Mouse (Mus musculus) neutrophil, adult 5-6 weeks (primary cell): ENCODE data around the gene Psme1. TPM values are rescaled to one million over a fixed set of nuclear protein-coding genes. Genes with fewer than 3 reads are reported as not detected.

Experiments used
- ATAC-seq: fragments of 151-379, 151-347 bp; 2 replicates; pipeline ENCODE4 v1.8.0; 2017; ENCODE audit warnings: mild to moderate bottlenecking, moderate TSS enrichment; ENCODE audit not compliant: insufficient number of reproducible peaks, poor library complexity, low FRiP score, severe bottlenecking; ENCODE audit errors: extremely low read depth
- total RNA-seq: library from RNA; stranded (forward); fragments of 200-1000 nt; gene quantifications from 2 replicates; pipeline ENCODE4 v1.2.3, GENCODE M21; 2017

Psme1 gene
- total RNA-seq, 1 experiment from 2014 or later, result 254 TPM

- peak; percentile 73 for ATAC-seq
Measured at GRCm38 (mm10) chr14:55591331-55591891, 13.5 kb downstream of the Psme1 start, which contains the start of gene Rnf31. Gene Rnf31 (plus strand): TSS chr14:55591708.

GRCm38 (mm10) chr14:55592226-55592625, 14.3 kb downstream of the Psme1 start:
- no peak for ATAC-seq

- no peak for ATAC-seq
Measured at GRCm38 (mm10) chr14:55596036-55596690, 18.2 kb downstream of the Psme1 start.

- no peak for ATAC-seq
Measured at GRCm38 (mm10) chr14:55598521-55599390, 20.8 kb downstream of the Psme1 start.

- no peak for ATAC-seq
Measured at GRCm38 (mm10) chr14:55603271-55603632, 25.3 kb downstream of the Psme1 start, which contains the start of gene Irf9. Gene Irf9 (plus strand): TSS chr14:55603571.

- peak; percentile 90 for ATAC-seq
Measured at GRCm38 (mm10) chr14:55603633-55604576, 26.0 kb downstream of the Psme1 start.

GRCm38 (mm10) chr14:55604823-55605222, 26.9 kb downstream of the Psme1 start:
- no peak for ATAC-seq

GRCm38 (mm10) chr14:55605743-55606459, 28.0 kb downstream of the Psme1 start:
- no peak for ATAC-seq

- no peak for ATAC-seq
Measured at GRCm38 (mm10) chr14:55608339-55608738, 30.4 kb downstream of the Psme1 start.

GRCm38 (mm10) chr14:55613346-55613745, 35.4 kb downstream of the Psme1 start:
- no peak for ATAC-seq

GRCm38 (mm10) chr14:55614565-55615178, 36.7 kb downstream of the Psme1 start:
- ATAC-seq, result no peak

- ATAC-seq, result no peak
Measured at GRCm38 (mm10) chr14:55615876-55616275, 38.0 kb downstream of the Psme1 start.

- ATAC-seq, result no peak
Measured at GRCm38 (mm10) chr14:55616844-55617243, 38.9 kb downstream of the Psme1 start.

GRCm38 (mm10) chr14:55617822-55618221, 39.9 kb downstream of the Psme1 start, which contains the start of gene Rec8:
Gene Rec8 (plus strand): TSS chr14:55618037.
- peak; percentile 40; the same call in 1 of the 2 replicates for ATAC-seq

- ATAC-seq, result no peak
Measured at GRCm38 (mm10) chr14:55618486-55619195, 40.7 kb downstream of the Psme1 start.

- no peak for ATAC-seq
Measured at GRCm38 (mm10) chr14:55628077-55628827, 50.3 kb downstream of the Psme1 start.
